Mouse (Mus musculus): ENCODE measurements around the gene Ccdc102a. TPM values are rescaled to one million over a fixed set of nuclear protein-coding genes. Genes with fewer than 3 reads are reported as not detected.

The Ccdc102a gene
- 5.6 and 5.8 TPM in 2 replicates for polyA plus RNA-seq (2015; fragmentation: Nextera tagmentation; extraction: Ambion mirVana)

GRCm38 (mm10) chr8:94917851-94918495, at the start of gene Ccdc102a:
TSS of gene Ccdc102a (minus strand) at chr8:94918098.

GRCm38 (mm10) chr8:94923405-94923804, 5.5 kb upstream of the Ccdc102a start, which contains the start of gene Adgrg5:
TSS of gene Adgrg5 (plus strand) at chr8:94923694.

GRCm38 (mm10) chr8:94876197-94876730, 41.6 kb downstream of the Ccdc102a start, which contains the start of gene Dok4:
TSS of gene Dok4 (minus strand) at chr8:94876330.

GRCm38 (mm10) chr8:94857346-94858173, 60.3 kb downstream of the Ccdc102a start, which contains the start of gene Polr2c:
TSS of gene Polr2c (plus strand) at chr8:94857450.

Other genes with a start within 250 kb of the Ccdc102a start
- gene Pllp, start 221.8 kb downstream of the Ccdc102a start, polyA plus RNA-seq (2015; fragmentation: Nextera tagmentation; extraction: Ambion mirVana) = 33.5 and 39.9 TPM in 2 replicates
- gene Ccl22, start 172.5 kb downstream of the Ccdc102a start, polyA plus RNA-seq (2015; fragmentation: Nextera tagmentation; extraction: Ambion mirVana) = 0.14 TPM in 1 of 2 replicates, not detected in the other
- gene Cx3cl1, start 146.1 kb downstream of the Ccdc102a start, polyA plus RNA-seq (2015; fragmentation: Nextera tagmentation; extraction: Ambion mirVana) = 117 and 123 TPM in 2 replicates
- gene Ccl17, start 107.6 kb downstream of the Ccdc102a start, polyA plus RNA-seq (2015; fragmentation: Nextera tagmentation; extraction: Ambion mirVana) = 5.8 and 6.6 TPM in 2 replicates
- 61.8 and 63.5 TPM in 2 replicates for gene Coq9, start 79.8 kb downstream of the Ccdc102a start, polyA plus RNA-seq (2015; fragmentation: Nextera tagmentation; extraction: Ambion mirVana)
- 144 and 148 TPM in 2 replicates for gene Ciapin1, start 79.7 kb downstream of the Ccdc102a start, polyA plus RNA-seq (2015; fragmentation: Nextera tagmentation; extraction: Ambion mirVana)
- 106 and 125 TPM in 2 replicates for gene Polr2c, start 60.6 kb downstream of the Ccdc102a start, polyA plus RNA-seq (2015; fragmentation: Nextera tagmentation; extraction: Ambion mirVana)
- 80.2 and 87.4 TPM in 2 replicates for gene Dok4, start 41.8 kb downstream of the Ccdc102a start, polyA plus RNA-seq (2015; fragmentation: Nextera tagmentation; extraction: Ambion mirVana)
- gene Adgrg5, start 5.6 kb upstream of the Ccdc102a start, polyA plus RNA-seq (2015; fragmentation: Nextera tagmentation; extraction: Ambion mirVana) = 0.11 TPM in 1 of 2 replicates, not detected in the other
- gene Adgrg1, start 56.7 kb upstream of the Ccdc102a start, polyA plus RNA-seq (2015; fragmentation: Nextera tagmentation; extraction: Ambion mirVana) = 77.2 and 93.2 TPM in 2 replicates
- 0.50 and 0.63 TPM in 2 replicates for gene Adgrg3, start 99.6 kb upstream of the Ccdc102a start, polyA plus RNA-seq (2015; fragmentation: Nextera tagmentation; extraction: Ambion mirVana)
- 1.8 and 2.1 TPM in 2 replicates for gene Drc7, start 137.0 kb upstream of the Ccdc102a start, polyA plus RNA-seq (2015; fragmentation: Nextera tagmentation; extraction: Ambion mirVana)
- 36.5 and 38.4 TPM in 2 replicates for gene Katnb1, start 163.1 kb upstream of the Ccdc102a start, polyA plus RNA-seq (2015; fragmentation: Nextera tagmentation; extraction: Ambion mirVana)